22 mouse cellular contexts compared by ENCODE assay signal in genomic region chr12:78848246-78848645, GRCm38 (mm10). TPM values are rescaled to one million over a fixed set of nuclear protein-coding genes. Genes with fewer than 3 reads are reported as not detected.
"Had no signal": no experiment of that assay in that cellular context is flagged by ENCODE, and none has a peak within 500 bp of the region (broad histone marks: within the 10 kb centered on the region; RNA-seq: fewer than 3 reads in every experiment).

No protein-coding gene starts in this region.

- DNase-seq: kidney, adult 8-10 months; kidney, postnatal 10 days; kidney, postnatal 4 days; left cerebral cortex, postnatal 4 days; liver, postnatal 0 days; lung, embryonic 14.5 days; right cerebral cortex, adult 18-20 months; right cerebral cortex, postnatal 14 days; right cerebral cortex, postnatal 4 days; thymus, adult 18-20 months; thymus, postnatal 36 days had no signal

- H3K4me3 ChIP-seq: intestine, embryonic 15.5 days; kidney, embryonic 15.5 days; limb, embryonic 12.5 days; limb, embryonic 15.5 days; midbrain, embryonic 12.5 days; midbrain, embryonic 15.5 days; neural tube, embryonic 12.5 days; neural tube, embryonic 15.5 days had no signal

- H3K27ac ChIP-seq: intestine, embryonic 15.5 days; kidney, embryonic 15.5 days; limb, embryonic 12.5 days; limb, embryonic 15.5 days; liver, embryonic 14.5 days; macrophage; midbrain, embryonic 12.5 days; midbrain, embryonic 15.5 days; neural tube, embryonic 12.5 days; neural tube, embryonic 15.5 days had no signal

RNA-seq across cellular contexts. Expression of gene Plek2, which starts 58.5 kb away (rescaled TPM):
- total RNA-seq: megakaryocyte, adult 5-6 weeks had no signal
- polyA plus RNA-seq: macrophage had no signal
